Mouse (Mus musculus): ENCODE measurements around the gene Gm10974. TPM values are rescaled to one million over a fixed set of nuclear protein-coding genes. Genes with fewer than 3 reads are reported as not detected.

Gm10974 gene
- polyA plus RNA-seq, 1 experiment, result not detected

DNA sequence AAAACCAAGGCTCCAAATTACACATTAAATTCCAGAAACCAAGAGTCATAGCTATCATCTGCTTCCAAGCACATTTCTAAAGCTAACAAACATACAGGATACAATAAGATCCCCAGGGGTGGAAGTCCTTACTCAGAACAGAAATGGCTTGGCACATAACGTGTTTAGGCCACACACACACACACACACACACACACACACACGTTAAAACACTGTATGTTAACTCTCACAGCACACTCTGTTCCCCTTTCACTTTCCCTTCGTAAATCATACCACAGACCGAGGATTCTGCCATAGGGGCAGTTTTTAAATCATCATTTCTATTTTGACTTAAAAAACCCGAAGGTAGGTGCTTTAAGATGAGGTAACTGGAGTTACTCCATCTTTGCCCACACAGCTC lies 18.5 kb downstream of the Gm10974 start:
- H3K4me3 ChIP-seq (ENCODE audit: control insufficient read depth, insufficient read depth, low read length), result no peak overlapping the region
- no peaks in the 10 kb centered on the region for H3K36me3 ChIP-seq (ENCODE audit: control insufficient read depth, insufficient read depth, low read length)
- no peak for TF ChIP-seq CTCF (IDR thresholded peaks at IDR 0.05; ENCODE audit: borderline replicate concordance, control insufficient read depth, extremely low read depth, insufficient read depth, low read length, poor library complexity)
- no peak for TF ChIP-seq POLR2A (IDR thresholded peaks at IDR 0.05; ENCODE audit: control insufficient read depth, extremely low read depth, insufficient read depth, low read length, poor library complexity)
- DNase-seq, result no peak
- 6% methylated on average over 5 of the region's 5 CpGs for WGBS
- H3K4me1 ChIP-seq (replicated peaks; ENCODE audit: control insufficient read depth, insufficient read depth, low read length), result peaks cover 2% of the 10 kb centered on the region; the same call in 1 of the 2 replicates
- H3K27me3 ChIP-seq (ENCODE audit: control insufficient read depth, insufficient read depth, low read length), result peaks cover 4% of the 10 kb centered on the region; the same call in 1 of the 2 replicates
- no peak overlapping the region for H3K27ac ChIP-seq (ENCODE audit: control insufficient read depth, insufficient read depth, low read length)

DNA sequence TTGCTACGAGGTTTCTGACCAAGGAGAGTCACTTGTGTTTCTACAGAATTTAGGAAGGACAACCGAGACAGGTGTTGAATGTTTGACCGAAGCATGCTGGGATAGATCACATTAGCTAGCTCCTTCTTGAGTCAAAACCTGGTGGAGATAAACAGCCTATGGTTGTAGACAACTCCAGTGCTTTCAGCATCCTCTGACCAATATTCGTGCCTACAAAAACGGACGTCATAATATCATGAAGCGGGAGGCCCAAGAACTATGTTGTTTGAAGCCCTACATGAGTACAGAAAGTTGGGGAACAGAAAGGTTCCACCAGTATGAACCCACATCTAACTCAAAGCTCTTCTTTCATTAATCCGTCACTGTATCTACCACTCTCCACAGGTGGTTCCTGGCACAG lies 19.2 kb downstream of the Gm10974 start:
- Histone ChIP-seq H3K4me3 (ENCODE audit: control insufficient read depth, insufficient read depth, low read length) (no peak overlapping the region), H3K27me3 (ENCODE audit: control insufficient read depth, insufficient read depth, low read length) (peaks cover 4% of the 10 kb centered on the region; the same call in 1 of the 2 replicates), H3K36me3 (ENCODE audit: control insufficient read depth, insufficient read depth, low read length) (no peaks in the 10 kb centered on the region), H3K4me1 (replicated peaks; ENCODE audit: control insufficient read depth, insufficient read depth, low read length) (peaks cover 2% of the 10 kb centered on the region; the same call in 1 of the 2 replicates), H3K27ac (ENCODE audit: control insufficient read depth, insufficient read depth, low read length) (no peak overlapping the region)
- DNase-seq, result no peak
- WGBS, result 74% methylated on average over 8 of the region's 8 CpGs
- TF ChIP-seq POLR2A (IDR thresholded peaks at IDR 0.05; ENCODE audit: control insufficient read depth, extremely low read depth, insufficient read depth, low read length, poor library complexity), result no peak
- TF ChIP-seq CTCF (IDR thresholded peaks at IDR 0.05; ENCODE audit: borderline replicate concordance, control insufficient read depth, extremely low read depth, insufficient read depth, low read length, poor library complexity), result no peak

DNA sequence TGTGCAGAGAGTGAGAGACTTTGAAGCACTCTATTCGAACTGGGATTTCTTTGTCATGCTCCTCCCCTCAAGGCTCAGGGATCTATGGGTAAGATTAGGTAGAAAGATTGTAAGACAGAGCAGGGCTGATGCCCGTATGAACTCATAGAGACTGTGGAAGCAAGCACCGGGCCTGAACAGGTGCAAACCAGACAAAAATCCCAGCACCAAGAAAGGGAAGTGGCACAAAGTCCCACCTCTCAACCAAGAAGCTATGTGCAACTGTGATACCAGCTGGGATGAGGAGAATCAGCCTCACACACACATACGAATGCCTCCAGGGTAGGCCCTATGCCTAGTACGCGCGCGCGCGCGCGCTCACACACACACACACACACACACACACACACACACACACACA lies 20.1 kb downstream of the Gm10974 start:
- DNase-seq, result no peak
- 79% methylated on average over 12 of the region's 12 CpGs for WGBS
- no peak for TF ChIP-seq CTCF (IDR thresholded peaks at IDR 0.05; ENCODE audit: borderline replicate concordance, control insufficient read depth, extremely low read depth, insufficient read depth, low read length, poor library complexity)
- no peak for TF ChIP-seq POLR2A (IDR thresholded peaks at IDR 0.05; ENCODE audit: control insufficient read depth, extremely low read depth, insufficient read depth, low read length, poor library complexity)
- no peak overlapping the region for H3K4me3 ChIP-seq (ENCODE audit: control insufficient read depth, insufficient read depth, low read length)
- H3K4me1 ChIP-seq (replicated peaks; ENCODE audit: control insufficient read depth, insufficient read depth, low read length), result peaks cover 2% of the 10 kb centered on the region; the same call in 1 of the 2 replicates
- H3K36me3 ChIP-seq (ENCODE audit: control insufficient read depth, insufficient read depth, low read length), result no peaks in the 10 kb centered on the region
- peaks cover 4% of the 10 kb centered on the region; the same call in 1 of the 2 replicates for H3K27me3 ChIP-seq (ENCODE audit: control insufficient read depth, insufficient read depth, low read length)
- no peak overlapping the region for H3K27ac ChIP-seq (ENCODE audit: control insufficient read depth, insufficient read depth, low read length)

DNA sequence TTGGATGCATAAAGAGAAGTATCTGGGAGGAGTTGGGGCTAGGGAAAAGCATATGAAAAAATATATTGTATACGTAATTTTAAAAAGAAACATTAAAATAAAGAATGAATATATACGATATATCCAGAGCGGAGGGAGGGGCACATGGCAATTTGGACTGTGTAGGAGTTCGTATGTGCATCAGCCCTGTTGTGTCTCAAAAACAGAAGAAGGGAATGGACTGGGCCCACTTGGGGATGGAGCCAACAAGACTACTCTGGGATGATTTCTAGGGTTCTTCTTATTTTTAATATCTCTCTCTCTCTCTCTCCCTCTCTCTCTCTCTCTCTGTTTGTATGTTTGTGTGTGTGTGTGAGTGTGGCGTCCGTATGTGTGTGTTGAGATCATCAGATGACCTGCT lies 20.7 kb downstream of the Gm10974 start:
- Histone ChIP-seq H3K4me3 (ENCODE audit: control insufficient read depth, insufficient read depth, low read length) (no peak overlapping the region), H3K27me3 (ENCODE audit: control insufficient read depth, insufficient read depth, low read length) (peaks cover 4% of the 10 kb centered on the region; the same call in 1 of the 2 replicates), H3K4me1 (replicated peaks; ENCODE audit: control insufficient read depth, insufficient read depth, low read length) (peaks cover 2% of the 10 kb centered on the region; the same call in 1 of the 2 replicates), H3K27ac (ENCODE audit: control insufficient read depth, insufficient read depth, low read length) (no peak overlapping the region), H3K36me3 (ENCODE audit: control insufficient read depth, insufficient read depth, low read length) (no peaks in the 10 kb centered on the region)
- WGBS, result 95% methylated on average over 6 of the region's 6 CpGs
- DNase-seq, result no peak
- TF ChIP-seq CTCF (IDR thresholded peaks at IDR 0.05; ENCODE audit: borderline replicate concordance, control insufficient read depth, extremely low read depth, insufficient read depth, low read length, poor library complexity) (no peak), POLR2A (IDR thresholded peaks at IDR 0.05; ENCODE audit: control insufficient read depth, extremely low read depth, insufficient read depth, low read length, poor library complexity) (no peak)

DNA sequence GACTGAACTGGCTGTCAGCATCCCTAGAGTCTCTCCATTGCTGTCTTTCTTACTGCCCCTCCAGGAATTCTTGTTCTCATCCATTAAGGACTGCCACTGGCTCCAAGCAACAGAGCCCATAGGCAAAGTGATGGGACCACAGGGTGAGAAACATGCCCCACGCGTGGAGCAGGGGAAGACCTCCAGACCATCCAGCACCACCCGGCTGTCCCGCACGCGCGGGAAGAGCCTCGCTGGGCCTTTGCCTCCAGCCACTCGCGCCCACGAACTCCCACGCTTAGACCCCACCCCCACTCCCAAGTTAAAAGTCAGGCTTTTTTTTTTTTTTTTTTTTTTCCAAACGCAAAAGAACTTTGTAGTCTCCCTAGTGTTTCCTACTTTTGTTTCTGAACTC lies 21.7 kb downstream of the Gm10974 start:
- Histone ChIP-seq H3K27ac (ENCODE audit: control insufficient read depth, insufficient read depth, low read length) (no peak overlapping the region), H3K4me3 (ENCODE audit: control insufficient read depth, insufficient read depth, low read length) (peak overlapping the region; percentile 36), H3K36me3 (ENCODE audit: control insufficient read depth, insufficient read depth, low read length) (no peaks in the 10 kb centered on the region), H3K4me1 (replicated peaks; ENCODE audit: control insufficient read depth, insufficient read depth, low read length) (peaks cover 2% of the 10 kb centered on the region; the same call in 1 of the 2 replicates), H3K27me3 (ENCODE audit: control insufficient read depth, insufficient read depth, low read length) (peaks cover 4% of the 10 kb centered on the region; the same call in 1 of the 2 replicates)
- 23% methylated on average over 13 of the region's 13 CpGs for WGBS
- DNase-seq, result no peak
- TF ChIP-seq CTCF (IDR thresholded peaks at IDR 0.05; ENCODE audit: borderline replicate concordance, control insufficient read depth, extremely low read depth, insufficient read depth, low read length, poor library complexity) (no peak), POLR2A (IDR thresholded peaks at IDR 0.05; ENCODE audit: control insufficient read depth, extremely low read depth, insufficient read depth, low read length, poor library complexity) (no peak)

DNA sequence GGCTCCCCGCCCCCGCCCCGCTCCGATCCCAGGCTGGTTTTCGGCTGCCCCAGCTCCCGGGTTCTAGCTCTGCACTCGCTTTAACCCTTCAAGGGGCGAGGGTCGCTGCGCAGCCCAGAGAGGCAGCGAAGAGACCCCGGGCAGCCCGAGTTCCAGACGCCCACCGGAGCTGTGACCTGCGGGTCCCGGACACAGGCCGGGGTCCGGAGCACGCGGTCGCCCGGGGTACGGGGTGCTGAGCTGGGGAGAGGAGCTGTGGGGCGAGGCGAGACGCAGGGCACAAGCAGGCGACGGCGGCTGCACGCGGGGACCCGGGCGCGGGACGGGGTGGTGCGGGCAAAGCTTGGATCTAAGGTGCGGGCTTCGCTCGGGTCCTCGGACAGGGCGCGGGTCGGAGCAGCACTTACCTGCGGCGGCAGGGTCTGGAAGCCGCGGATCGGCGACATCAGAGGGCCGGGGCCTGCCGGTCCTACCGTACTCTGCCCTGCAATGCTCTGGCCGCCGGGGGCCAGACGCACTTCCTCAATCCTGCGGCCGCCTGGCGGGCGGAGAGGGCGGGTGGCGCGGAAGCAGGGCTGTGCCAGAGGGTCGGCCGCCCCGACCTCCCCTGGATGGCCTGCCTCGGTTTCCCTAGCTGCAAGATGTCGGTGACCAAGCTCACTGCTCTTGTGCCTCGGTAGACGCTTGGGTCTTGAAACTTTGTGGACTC lies 22.3 kb downstream of the Gm10974 start, which contains the start of gene Lrrk1:
Gene Lrrk1, minus strand, starts transcription at position 538 of the 709 bp plus-strand sequence.
- no peak within 1 kb of the TSS for H3K27ac ChIP-seq (ENCODE audit: control insufficient read depth, insufficient read depth, low read length)
- no peak for TF ChIP-seq POLR2A (IDR thresholded peaks at IDR 0.05; ENCODE audit: control insufficient read depth, extremely low read depth, insufficient read depth, low read length, poor library complexity)
- no peak for TF ChIP-seq CTCF (IDR thresholded peaks at IDR 0.05; ENCODE audit: borderline replicate concordance, control insufficient read depth, extremely low read depth, insufficient read depth, low read length, poor library complexity)
- peak; percentile 6 for DNase-seq
- no peaks in the 10 kb centered on the region for H3K36me3 ChIP-seq (ENCODE audit: control insufficient read depth, insufficient read depth, low read length)
- peaks cover 2% of the 10 kb centered on the region; the same call in 1 of the 2 replicates for H3K4me1 ChIP-seq (replicated peaks; ENCODE audit: control insufficient read depth, insufficient read depth, low read length)
- H3K27me3 ChIP-seq (ENCODE audit: control insufficient read depth, insufficient read depth, low read length), result peaks cover 4% of the 10 kb centered on the region; the same call in 1 of the 2 replicates
- 1% methylated on average over 70 of the region's 70 CpGs for WGBS
- H3K4me3 ChIP-seq (ENCODE audit: control insufficient read depth, insufficient read depth, low read length), result peak within 1 kb of the TSS; percentile 36
